ENCODE assay signal across 9 mouse cellular contexts in the genomic region with DNA sequence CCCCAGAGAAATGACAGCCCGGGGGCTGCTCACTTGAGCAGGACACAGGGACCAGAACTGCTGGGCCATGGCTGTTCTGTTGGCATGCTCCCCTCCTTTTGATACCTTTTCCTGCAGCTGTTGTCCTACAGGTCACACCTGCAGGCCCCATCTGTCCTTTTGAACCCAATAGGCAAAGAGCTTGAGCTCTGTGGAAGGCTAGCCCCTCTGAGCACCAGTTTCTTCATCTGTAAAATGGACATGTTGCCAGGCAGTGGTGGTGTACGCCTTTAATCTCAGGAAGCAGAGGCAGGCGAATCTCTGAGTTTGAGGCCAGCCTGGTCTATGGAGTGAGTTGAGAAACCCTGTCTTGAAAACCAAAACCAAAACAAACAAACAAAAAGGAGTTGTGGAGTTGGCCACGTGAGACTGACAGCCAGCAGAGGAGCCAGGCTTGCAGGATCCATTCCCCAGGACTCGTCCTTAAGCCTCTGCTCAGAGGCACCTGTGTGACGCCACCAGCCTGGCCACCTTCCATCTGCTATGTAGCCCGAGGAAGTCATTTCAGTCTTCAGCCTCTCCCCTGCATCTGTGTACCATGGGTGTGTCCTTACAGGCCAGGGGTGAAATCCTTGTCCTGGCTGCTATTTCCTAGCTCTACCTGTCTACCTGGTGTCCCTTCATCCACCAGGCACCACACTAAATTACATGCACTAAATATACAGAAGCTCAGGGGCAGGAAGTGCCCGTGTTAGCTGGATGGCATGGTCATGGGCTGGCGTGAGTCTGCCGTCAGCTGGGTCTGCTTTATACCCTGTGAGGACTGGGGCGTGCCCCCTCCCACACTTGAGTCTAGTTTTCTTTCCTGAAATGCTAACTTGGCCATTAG. TPM values are rescaled to one million over a fixed set of nuclear protein-coding genes. Genes with fewer than 3 reads are reported as not detected.
DNase-seq lines count a peak whose midpoint lies in the region; ATAC-seq and TF ChIP-seq lines count a peak whose summit lies in the region.
"Had no signal": no experiment of that assay in that cellular context is flagged by ENCODE, and none has a peak within 500 bp of the region (broad histone marks: within the 10 kb centered on the region; RNA-seq: fewer than 3 reads in every experiment).

No protein-coding gene starts in this region.

- no peak for DNase-seq in kidney, postnatal 0 days (ENCODE audit: low spot score)
- no peak for DNase-seq in hindbrain, embryonic 14.5 days (ENCODE audit: low spot score)
- no peak for DNase-seq in midbrain, embryonic 14.5 days
- DNase-seq in right cerebral cortex, adult 18-20 months, result no peak
- DNase-seq in kidney, postnatal 4 days, result no peak
- DNase-seq in gastrocnemius, adult 18-20 months (ENCODE audit: low spot score), result no peak

- H3K9me3 ChIP-seq in kidney, postnatal 0 days (replicated peaks; ENCODE audit: low read length), result no peaks in the 10 kb centered on the region
- no peaks in the 10 kb centered on the region for H3K9me3 ChIP-seq in kidney, embryonic 15.5 days (replicated peaks)
- no peaks in the 10 kb centered on the region for H3K9me3 ChIP-seq in embryonic facial prominence, embryonic 13.5 days
- no peaks in the 10 kb centered on the region for H3K9me3 ChIP-seq in hindbrain, embryonic 14.5 days (ENCODE audit: control insufficient read depth, low read length)
- H3K9me3 ChIP-seq in midbrain, embryonic 14.5 days (ENCODE audit: control insufficient read depth, low read length), result no peaks in the 10 kb centered on the region

- H3K4me2 ChIP-seq in kidney, postnatal 0 days (ENCODE audit: low read length), result no peak overlapping the region
- H3K4me2 ChIP-seq in kidney, embryonic 15.5 days, result no peak overlapping the region
- no peak overlapping the region for H3K4me2 ChIP-seq in embryonic facial prominence, embryonic 13.5 days
- no peak overlapping the region for H3K4me2 ChIP-seq in hindbrain, embryonic 14.5 days (replicated peaks)
- H3K4me2 ChIP-seq in midbrain, embryonic 14.5 days (ENCODE audit: low read length), result no peak overlapping the region

- H3K4me3 ChIP-seq in kidney, postnatal 0 days (replicated peaks; ENCODE audit: low read depth, low read length), result no peak overlapping the region
- no peak overlapping the region for H3K4me3 ChIP-seq in kidney, embryonic 15.5 days (replicated peaks)
- H3K4me3 ChIP-seq in embryonic facial prominence, embryonic 13.5 days, result no peak overlapping the region
- H3K4me3 ChIP-seq in hindbrain, embryonic 14.5 days (replicated peaks; ENCODE audit: low read length), result no peak overlapping the region
- no peak overlapping the region for H3K4me3 ChIP-seq in midbrain, embryonic 14.5 days (replicated peaks; ENCODE audit: low read depth, low read length)

- WGBS in kidney, postnatal 0 days, result 78% methylated on average over 11 of the region's 11 CpGs
- 78% methylated on average over 11 of the region's 11 CpGs for WGBS in kidney, embryonic 15.5 days
- 81% methylated on average over 11 of the region's 11 CpGs for WGBS in embryonic facial prominence, embryonic 13.5 days
- WGBS in hindbrain, embryonic 14.5 days, result 60% methylated on average over 11 of the region's 11 CpGs
- 70% methylated on average over 11 of the region's 11 CpGs for WGBS in midbrain, embryonic 14.5 days

- no peaks in the 10 kb centered on the region for H3K27me3 ChIP-seq in kidney, postnatal 0 days (ENCODE audit: insufficient read depth, low read length)
- no peaks in the 10 kb centered on the region for H3K27me3 ChIP-seq in kidney, embryonic 15.5 days
- no peaks in the 10 kb centered on the region for H3K27me3 ChIP-seq in embryonic facial prominence, embryonic 13.5 days
- H3K27me3 ChIP-seq in hindbrain, embryonic 14.5 days (ENCODE audit: control insufficient read depth, insufficient read depth, low read length), result no peaks in the 10 kb centered on the region
- no peaks in the 10 kb centered on the region for H3K27me3 ChIP-seq in midbrain, embryonic 14.5 days (ENCODE audit: control insufficient read depth, insufficient read depth, low read length)

- H3K4me1 ChIP-seq in kidney, postnatal 0 days (replicated peaks; ENCODE audit: insufficient read depth, low read length), result peaks cover 25% of the 10 kb centered on the region
- peaks cover 85% of the 10 kb centered on the region for H3K4me1 ChIP-seq in kidney, embryonic 15.5 days
- H3K4me1 ChIP-seq in embryonic facial prominence, embryonic 13.5 days, result peaks cover 84% of the 10 kb centered on the region
- H3K4me1 ChIP-seq in hindbrain, embryonic 14.5 days (replicated peaks; ENCODE audit: control insufficient read depth, insufficient read depth, low read length), result peaks cover 80% of the 10 kb centered on the region
- H3K4me1 ChIP-seq in midbrain, embryonic 14.5 days (ENCODE audit: control insufficient read depth, insufficient read depth, low read length), result peaks cover 81% of the 10 kb centered on the region

- no peaks in the 10 kb centered on the region for H3K36me3 ChIP-seq in kidney, postnatal 0 days (ENCODE audit: insufficient read depth, low read length)
- peaks cover 13% of the 10 kb centered on the region for H3K36me3 ChIP-seq in kidney, embryonic 15.5 days
- H3K36me3 ChIP-seq in embryonic facial prominence, embryonic 13.5 days, result peaks cover 27% of the 10 kb centered on the region
- peaks cover 15% of the 10 kb centered on the region for H3K36me3 ChIP-seq in hindbrain, embryonic 14.5 days (replicated peaks; ENCODE audit: control insufficient read depth, insufficient read depth)
- H3K36me3 ChIP-seq in midbrain, embryonic 14.5 days (ENCODE audit: control insufficient read depth, insufficient read depth, low read length), result peaks cover 4% of the 10 kb centered on the region

- H3K27ac ChIP-seq in kidney, postnatal 0 days, result 0 out of 2 replicates have a peak overlapping the region, but pooled peaks have one; percentile 8
- no peak overlapping the region for H3K27ac ChIP-seq in kidney, embryonic 15.5 days
- H3K27ac ChIP-seq in embryonic facial prominence, embryonic 13.5 days, result no peak overlapping the region
- peak overlapping the region; percentile 39; the same call in 1 of the 2 replicates for H3K27ac ChIP-seq in hindbrain, embryonic 14.5 days
- H3K27ac ChIP-seq in midbrain, embryonic 14.5 days (replicated peaks; ENCODE audit: low read depth, low read length), result peak overlapping the region; percentile 77

- no peak overlapping the region for H3K9ac ChIP-seq in kidney, postnatal 0 days (ENCODE audit: low read depth, low read length)
- H3K9ac ChIP-seq in kidney, embryonic 15.5 days, result no peak overlapping the region
- H3K9ac ChIP-seq in embryonic facial prominence, embryonic 13.5 days, result peak overlapping the region; percentile 51; the same call in 1 of the 2 replicates
- H3K9ac ChIP-seq in hindbrain, embryonic 14.5 days, result peak overlapping the region; percentile 16; the same call in 1 of the 2 replicates
- no peak overlapping the region for H3K9ac ChIP-seq in midbrain, embryonic 14.5 days (replicated peaks; ENCODE audit: low read length)

- no peak for ATAC-seq in kidney, postnatal 0 days (replicated peaks; ENCODE audit: low FRiP score, low read depth)
- ATAC-seq in kidney, embryonic 15.5 days (replicated peaks; ENCODE audit: low FRiP score), result no peak
- no peak for ATAC-seq in embryonic facial prominence, embryonic 13.5 days (ENCODE audit: insufficient number of reproducible peaks, insufficient read depth, low FRiP score, low TSS enrichment, low read depth)
- no peak for ATAC-seq in hindbrain, embryonic 14.5 days (ENCODE audit: low FRiP score)
- ATAC-seq in midbrain, embryonic 14.5 days (ENCODE audit: low FRiP score, low TSS enrichment), result no peak

- TF ChIP-seq CTCF in kidney, postnatal 0 days (IDR thresholded peaks at IDR 0.05; ENCODE audit: low read depth), result no peak

RNA-seq across cellular contexts. Expression of a gene that starts 24.1 kb away (rescaled TPM):
- polyA plus RNA-seq in kidney, postnatal 0 days (2015; fragmentation: Nextera tagmentation; extraction: Ambion mirVana), result 16.0 and 18.1 TPM in 2 replicates
- polyA plus RNA-seq in kidney, embryonic 15.5 days (2015; fragmentation: Nextera tagmentation; extraction: Ambion mirVana), result 22.6 and 30.5 TPM in 2 replicates
- 56.9 and 61.3 TPM in 2 replicates for polyA plus RNA-seq in embryonic facial prominence, embryonic 13.5 days (2015; fragmentation: Nextera tagmentation; extraction: Ambion mirVana)
- polyA plus RNA-seq in hindbrain, embryonic 14.5 days (2014; fragmentation: Nextera tagmentation; extraction: Ambion mirVana), result 92.9 and 95.5 TPM in 2 replicates
- 97.9 and 101 TPM in 2 replicates for polyA plus RNA-seq in midbrain, embryonic 14.5 days (2014; fragmentation: Nextera tagmentation; extraction: Ambion mirVana)
- 1 to 10 TPM; 6.1 to 8.9 TPM for total RNA-seq in gastrocnemius, adult 18-20 months (2021)

RNA-seq across cellular contexts. Expression of a gene that starts 26.2 kb away (rescaled TPM):
- not detected in 2 replicates for polyA plus RNA-seq in kidney, postnatal 0 days (2015; fragmentation: Nextera tagmentation; extraction: Ambion mirVana)
- 0.34 TPM in 1 of 2 replicates, not detected in the other for polyA plus RNA-seq in kidney, embryonic 15.5 days (2015; fragmentation: Nextera tagmentation; extraction: Ambion mirVana)
- polyA plus RNA-seq in embryonic facial prominence, embryonic 13.5 days (2015; fragmentation: Nextera tagmentation; extraction: Ambion mirVana), result 0.17 TPM in 1 of 2 replicates, not detected in the other
- polyA plus RNA-seq in hindbrain, embryonic 14.5 days (2014; fragmentation: Nextera tagmentation; extraction: Ambion mirVana), result not detected in 2 replicates
- not detected in 2 replicates for polyA plus RNA-seq in midbrain, embryonic 14.5 days (2014; fragmentation: Nextera tagmentation; extraction: Ambion mirVana)
- total RNA-seq in gastrocnemius, adult 18-20 months (2021), result under 1 TPM in 1 of 2 experiments, not detected in 1; 0.16 TPM
- total RNA-seq: gastrocnemius, postnatal 4 days had no signal

RNA-seq across cellular contexts. Expression of a gene that starts 31.1 kb away (rescaled TPM):
- polyA plus RNA-seq in kidney, postnatal 0 days (2015; fragmentation: Nextera tagmentation; extraction: Ambion mirVana), result 10.2 and 11.1 TPM in 2 replicates
- polyA plus RNA-seq in kidney, embryonic 15.5 days (2015; fragmentation: Nextera tagmentation; extraction: Ambion mirVana), result 10.6 and 12.6 TPM in 2 replicates
- 1.4 TPM in 1 of 2 replicates, not detected in the other for polyA plus RNA-seq in embryonic facial prominence, embryonic 13.5 days (2015; fragmentation: Nextera tagmentation; extraction: Ambion mirVana)
- 0.90 and 2.9 TPM in 2 replicates for polyA plus RNA-seq in hindbrain, embryonic 14.5 days (2014; fragmentation: Nextera tagmentation; extraction: Ambion mirVana)
- polyA plus RNA-seq in midbrain, embryonic 14.5 days (2014; fragmentation: Nextera tagmentation; extraction: Ambion mirVana), result 1.8 TPM in 1 of 2 replicates, not detected in the other
- total RNA-seq in gastrocnemius, adult 18-20 months (2021), result under 1 TPM in 1 of 2 experiments, not detected in 1; 0.74 TPM

RNA-seq across cellular contexts. Expression of a gene that starts 40.3 kb away (rescaled TPM):
- 2.4 and 3.8 TPM in 2 replicates for polyA plus RNA-seq in kidney, postnatal 0 days (2015; fragmentation: Nextera tagmentation; extraction: Ambion mirVana)
- polyA plus RNA-seq in kidney, embryonic 15.5 days (2015; fragmentation: Nextera tagmentation; extraction: Ambion mirVana), result 5.8 and 6.5 TPM in 2 replicates
- 0.35 and 0.58 TPM in 2 replicates for polyA plus RNA-seq in embryonic facial prominence, embryonic 13.5 days (2015; fragmentation: Nextera tagmentation; extraction: Ambion mirVana)
- 1.3 and 1.7 TPM in 2 replicates for polyA plus RNA-seq in hindbrain, embryonic 14.5 days (2014; fragmentation: Nextera tagmentation; extraction: Ambion mirVana)
- 1.3 TPM in 1 of 2 replicates, not detected in the other for polyA plus RNA-seq in midbrain, embryonic 14.5 days (2014; fragmentation: Nextera tagmentation; extraction: Ambion mirVana)
- under 1 TPM; 0.81 to 0.89 TPM for total RNA-seq in gastrocnemius, adult 18-20 months (2021)

RNA-seq across cellular contexts. Expression of a gene that starts 46.6 kb away (rescaled TPM):
- polyA plus RNA-seq in kidney, postnatal 0 days (2015; fragmentation: Nextera tagmentation; extraction: Ambion mirVana), result 19.6 and 22.4 TPM in 2 replicates
- 44.3 and 48.8 TPM in 2 replicates for polyA plus RNA-seq in kidney, embryonic 15.5 days (2015; fragmentation: Nextera tagmentation; extraction: Ambion mirVana)
- polyA plus RNA-seq in embryonic facial prominence, embryonic 13.5 days (2015; fragmentation: Nextera tagmentation; extraction: Ambion mirVana), result 50.4 and 51.6 TPM in 2 replicates
- polyA plus RNA-seq in hindbrain, embryonic 14.5 days (2014; fragmentation: Nextera tagmentation; extraction: Ambion mirVana), result 28.6 and 29.3 TPM in 2 replicates
- 30.5 and 31.0 TPM in 2 replicates for polyA plus RNA-seq in midbrain, embryonic 14.5 days (2014; fragmentation: Nextera tagmentation; extraction: Ambion mirVana)
- total RNA-seq in gastrocnemius, adult 18-20 months (2021), result 1 to 10 TPM; 7.2 to 8.9 TPM

Comparison
In these comparisons a context has a peak if more than half of its experiments do, and no peak if none do; other contexts are left out.
1. H3K27ac ChIP-seq: peak in kidney, postnatal 0 days (single experiment), hindbrain, embryonic 14.5 days (single experiment) and midbrain, embryonic 14.5 days (single experiment); none in kidney, embryonic 15.5 days (single experiment) and embryonic facial prominence, embryonic 13.5 days (single experiment).
2. H3K9ac ChIP-seq: peak in embryonic facial prominence, embryonic 13.5 days (single experiment) and hindbrain, embryonic 14.5 days (single experiment); none in kidney, postnatal 0 days (single experiment), kidney, embryonic 15.5 days (single experiment) and midbrain, embryonic 14.5 days (single experiment).